Mouse (Mus musculus) ovary, postnatal 36 days (tissue): ENCODE measurements around the gene Lrp8.

Source experiments
- DNase-seq: peaks from one replicate; pipeline ENCODE4 v3.0.0; 2022; ENCODE audit warnings: low spot score, mixed read lengths

Lrp8 gene

DNA sequence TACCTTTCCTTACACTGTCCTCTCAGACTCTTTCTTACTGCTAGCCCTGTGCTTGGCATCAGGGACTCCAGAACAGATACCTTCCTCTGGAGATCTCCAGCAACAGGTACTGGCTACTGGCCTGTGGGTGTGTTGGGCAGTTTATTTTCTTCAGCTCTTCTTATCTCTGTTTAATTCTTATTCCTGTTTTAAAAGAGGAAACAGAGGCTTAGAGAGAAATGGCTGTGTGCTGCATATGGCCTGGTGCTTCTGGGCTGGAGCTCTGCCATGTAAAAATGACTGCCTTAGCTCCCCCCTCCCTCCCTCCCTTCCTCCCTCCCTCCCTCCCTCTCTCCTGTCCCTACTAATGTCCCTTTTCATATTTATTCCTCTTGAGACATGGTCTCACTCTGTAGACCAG lies 6.6 kb downstream of the Lrp8 start:
- no peak for DNase-seq

DNA sequence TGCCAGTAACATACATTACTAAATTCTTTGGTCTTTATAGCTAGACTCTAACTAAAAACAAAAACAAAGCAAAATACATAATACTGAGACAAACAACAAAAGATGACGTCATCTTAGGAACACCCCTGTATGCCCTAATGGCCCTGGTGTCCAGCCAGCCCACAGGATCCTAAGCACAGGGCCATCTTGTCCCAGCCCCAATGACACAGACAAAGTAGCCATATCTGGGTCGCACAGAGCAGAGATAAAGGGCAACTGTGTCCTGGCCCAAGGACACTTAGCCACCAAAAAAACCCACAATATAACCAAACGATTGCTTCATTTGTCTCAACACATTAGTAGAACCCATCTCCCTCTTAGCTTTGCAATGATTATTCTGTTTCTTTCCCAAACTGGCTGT lies 8.9 kb downstream of the Lrp8 start:
- no peak for DNase-seq

DNA sequence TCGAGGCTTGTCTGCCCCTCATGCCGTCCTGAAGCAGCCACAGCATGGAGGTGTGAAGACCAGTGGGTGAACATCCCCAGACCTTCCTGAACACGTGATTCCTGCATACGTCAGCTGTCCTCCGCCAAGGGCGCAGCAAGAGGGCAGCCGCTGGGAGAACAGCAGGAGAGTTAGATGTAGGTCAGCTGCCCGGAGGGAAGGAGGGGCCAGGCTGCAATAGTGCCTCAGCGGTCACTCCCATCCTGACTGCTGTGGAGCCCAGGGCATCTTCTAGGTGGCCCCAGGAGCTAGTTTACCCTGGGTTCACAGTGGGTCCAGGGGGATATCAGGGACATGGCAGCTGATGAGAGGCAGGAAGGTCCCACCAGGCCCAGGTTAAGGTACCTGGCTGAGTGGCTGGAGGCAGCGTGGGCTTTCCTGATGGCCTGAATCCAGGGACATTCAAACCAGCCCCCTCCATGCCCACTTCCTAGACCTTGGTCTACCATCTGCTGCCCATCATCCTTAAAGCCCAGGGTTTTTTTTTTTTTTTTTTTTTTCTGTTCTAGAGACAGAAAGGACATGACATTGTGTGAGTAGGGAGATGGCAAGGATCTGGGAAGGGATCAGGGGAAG lies 9.8 kb downstream of the Lrp8 start:
- no peak for DNase-seq

DNA sequence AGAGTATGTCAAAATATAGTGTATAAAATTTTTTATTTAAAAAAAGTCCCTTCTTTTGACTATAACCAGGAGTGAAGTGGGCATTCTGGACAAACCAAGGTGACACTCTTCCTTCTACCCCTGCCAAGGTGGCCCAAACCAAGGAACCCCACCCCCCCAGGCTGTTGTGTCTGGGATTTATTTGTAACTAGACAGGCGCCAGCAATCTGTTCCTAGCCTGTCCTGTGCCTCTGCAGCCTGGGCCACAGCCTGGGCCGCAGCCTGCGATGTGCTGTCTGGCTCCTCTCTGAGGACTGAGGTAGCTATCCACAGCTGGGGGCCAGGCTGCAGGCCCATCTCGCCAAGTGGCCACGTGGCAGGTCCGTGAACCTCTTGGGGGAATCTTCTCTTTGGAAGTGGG lies 10.3 kb downstream of the Lrp8 start:
- no peak for DNase-seq

DNA sequence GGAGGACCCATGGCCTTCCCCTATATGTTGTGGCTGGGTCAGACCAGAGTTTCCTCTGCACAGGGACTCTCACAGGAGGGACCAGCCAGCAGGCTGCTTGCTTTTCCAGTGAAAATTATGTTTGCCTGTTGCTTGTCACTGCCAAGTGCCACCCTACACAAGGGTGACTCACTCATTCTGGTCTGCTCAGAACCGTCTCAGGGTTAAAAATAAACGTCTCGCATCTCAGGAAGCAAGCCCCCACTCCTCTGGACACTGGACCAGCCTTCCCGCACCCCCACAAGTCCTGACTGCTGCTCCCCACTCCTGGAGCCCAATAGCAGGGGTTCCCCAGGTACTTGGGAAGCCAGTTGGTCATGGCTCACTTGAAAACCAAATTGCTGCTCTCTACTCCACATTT lies 14.4 kb downstream of the Lrp8 start:
- DNase-seq = no peak

DNA sequence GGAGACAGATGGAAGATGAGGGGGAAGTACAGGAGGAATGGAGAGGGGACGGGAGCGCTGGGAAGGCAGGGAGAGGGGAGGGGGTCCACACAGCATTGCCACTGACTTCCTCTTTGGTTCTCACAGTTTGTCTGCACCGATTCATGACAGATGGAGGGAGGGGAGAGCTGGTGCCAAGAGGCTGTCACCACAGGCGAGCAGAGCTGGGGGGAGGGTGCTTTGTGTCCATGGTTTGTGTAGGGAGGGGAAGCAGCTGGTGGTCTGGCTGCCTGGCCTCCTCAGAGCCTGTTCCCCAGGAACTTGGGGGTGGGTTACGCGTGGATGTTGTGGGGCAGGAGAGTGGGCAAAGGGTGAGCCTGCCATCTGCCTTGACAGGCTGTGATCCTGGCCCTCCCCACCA lies 15.4 kb downstream of the Lrp8 start:
- DNase-seq = no peak

DNA sequence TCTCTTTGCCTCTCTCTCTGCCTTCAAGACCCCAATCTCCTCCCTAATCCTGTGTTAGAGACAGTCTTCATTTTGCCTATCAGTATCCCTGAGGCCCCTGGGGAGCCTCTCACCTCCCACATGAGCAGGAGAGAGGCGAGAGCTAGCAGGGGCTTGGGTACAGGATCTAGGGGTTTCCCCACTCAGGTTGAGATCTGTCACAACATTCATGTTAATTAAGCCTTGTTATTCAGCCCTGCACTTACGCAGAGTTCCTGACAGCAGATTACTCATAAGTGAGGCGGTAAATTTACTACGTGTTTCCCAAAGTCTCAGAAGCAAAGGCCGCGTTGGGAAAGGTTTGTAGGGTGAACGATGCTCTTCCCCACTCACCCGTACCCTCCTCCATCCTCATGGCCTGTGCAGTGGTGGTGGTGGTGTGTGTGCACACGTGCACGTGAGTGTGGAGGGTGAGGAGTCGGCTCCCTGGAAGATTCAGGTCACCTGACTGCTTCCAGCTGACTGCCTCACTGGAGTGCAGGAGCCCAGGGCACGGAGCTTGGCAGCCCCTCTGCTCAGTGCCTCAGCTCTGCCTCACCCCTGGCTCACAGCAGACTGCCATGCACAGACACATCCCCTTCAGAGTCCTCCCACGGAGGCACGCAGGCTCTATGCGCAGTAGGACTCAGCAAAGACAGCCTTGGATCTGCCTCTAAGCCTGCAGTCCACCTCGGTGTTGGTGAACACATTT lies 18.1 kb downstream of the Lrp8 start:
- DNase-seq = no peak

DNA sequence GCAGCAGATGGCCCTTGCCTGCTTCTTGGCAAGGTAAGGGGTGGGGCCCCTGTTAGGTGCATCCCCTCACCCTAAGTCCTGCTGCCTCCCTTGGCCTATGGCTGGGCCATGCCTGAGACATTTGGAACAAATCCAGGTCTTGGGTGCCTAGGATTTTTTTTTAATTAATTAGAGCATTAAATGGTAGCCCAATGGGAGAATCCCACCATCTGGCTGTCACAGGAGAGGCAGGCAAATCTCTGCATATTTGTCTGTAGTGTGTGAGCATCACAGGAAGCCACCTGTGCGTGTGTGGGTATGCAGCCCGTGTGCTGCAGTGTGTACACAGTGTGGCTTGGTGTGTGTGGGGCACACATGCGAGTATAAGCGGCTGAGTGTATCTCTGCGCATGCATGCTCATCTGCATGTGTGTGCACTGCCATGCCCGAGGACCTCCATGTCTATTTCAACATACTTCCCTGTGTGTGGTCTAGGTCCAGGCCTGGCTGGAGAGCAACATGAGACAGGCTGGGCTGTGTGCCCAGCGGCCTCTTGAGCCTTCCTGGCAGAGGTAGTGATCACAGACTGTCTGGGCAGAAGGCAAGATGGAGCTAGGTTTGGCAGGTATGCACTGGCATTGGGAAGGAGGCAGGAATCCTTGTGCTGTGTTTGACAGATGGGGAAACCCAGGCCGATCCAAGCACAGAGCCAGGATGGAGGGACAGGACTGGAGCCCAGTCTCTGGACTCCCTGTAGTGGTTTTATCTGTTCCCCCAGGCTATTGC lies 19.0 kb downstream of the Lrp8 start:
- no peak for DNase-seq

DNA sequence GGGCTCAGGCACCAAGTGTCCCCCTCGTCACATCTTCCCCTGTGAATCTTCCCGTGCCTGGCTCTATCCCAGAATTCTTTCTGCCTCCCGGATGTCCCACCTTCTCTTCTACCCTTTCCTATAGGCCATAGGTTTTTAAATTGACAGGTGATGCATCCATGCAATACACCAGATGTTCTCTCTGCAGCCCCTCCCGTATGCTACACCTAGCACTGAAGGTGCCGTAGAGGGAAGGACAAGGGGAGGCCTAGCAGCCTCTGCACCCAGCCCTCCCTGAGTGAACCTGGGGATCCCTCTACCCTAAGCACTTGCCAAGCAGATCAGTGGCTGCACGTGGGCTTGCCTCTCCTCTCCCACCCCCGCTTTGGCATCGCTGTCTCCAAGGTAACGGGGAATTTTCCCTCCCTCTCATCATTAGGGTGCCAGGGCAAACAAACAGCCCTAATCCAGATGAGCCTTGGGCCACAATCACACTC lies 20.9 kb downstream of the Lrp8 start:
- DNase-seq = no peak

DNA sequence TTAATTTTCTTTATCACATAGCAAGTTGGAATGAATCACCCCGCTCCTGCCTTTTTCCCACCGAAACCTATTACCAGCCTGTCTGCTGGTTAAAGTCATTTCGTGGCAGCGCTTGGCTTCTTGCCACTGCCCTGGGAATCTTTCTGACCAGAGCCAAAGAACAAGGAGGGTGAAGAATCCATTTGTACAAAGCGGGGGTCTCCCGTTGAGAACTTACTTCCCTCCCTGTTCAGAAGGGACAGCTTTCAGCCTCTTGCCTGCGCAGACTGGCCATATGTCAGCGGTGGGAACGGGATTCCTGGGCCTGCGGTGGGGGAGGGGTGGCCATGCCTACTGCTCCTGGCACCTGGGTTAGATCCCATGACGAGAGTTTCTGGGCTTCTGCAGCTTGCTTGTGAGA lies 21.4 kb downstream of the Lrp8 start:
- DNase-seq = no peak

DNA sequence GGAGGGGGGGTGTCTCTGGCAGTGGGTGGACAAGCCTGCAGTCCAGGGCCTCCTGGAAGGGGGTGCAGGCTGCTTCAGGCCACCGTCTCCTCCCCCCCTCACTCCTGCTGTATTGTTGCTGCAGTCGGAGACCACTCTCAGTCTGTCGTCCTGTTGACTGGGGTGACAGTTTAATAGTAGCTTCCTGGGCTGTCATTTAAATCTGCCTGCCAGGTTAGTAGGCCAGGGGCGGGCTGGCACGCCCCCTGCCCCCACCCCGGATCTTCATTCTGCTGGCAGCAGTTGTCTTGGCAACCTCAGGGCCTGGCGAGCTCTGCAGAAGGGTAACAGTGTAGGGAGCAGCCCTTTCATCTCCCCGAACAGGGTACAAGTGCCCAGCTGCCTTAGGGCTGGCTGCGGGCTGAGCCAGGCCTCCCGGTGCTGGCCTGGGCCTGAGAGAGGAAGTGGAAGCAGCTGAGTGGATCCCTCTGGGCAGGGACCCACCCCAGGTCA lies 26.7 kb downstream of the Lrp8 start:
- no peak for DNase-seq

DNA sequence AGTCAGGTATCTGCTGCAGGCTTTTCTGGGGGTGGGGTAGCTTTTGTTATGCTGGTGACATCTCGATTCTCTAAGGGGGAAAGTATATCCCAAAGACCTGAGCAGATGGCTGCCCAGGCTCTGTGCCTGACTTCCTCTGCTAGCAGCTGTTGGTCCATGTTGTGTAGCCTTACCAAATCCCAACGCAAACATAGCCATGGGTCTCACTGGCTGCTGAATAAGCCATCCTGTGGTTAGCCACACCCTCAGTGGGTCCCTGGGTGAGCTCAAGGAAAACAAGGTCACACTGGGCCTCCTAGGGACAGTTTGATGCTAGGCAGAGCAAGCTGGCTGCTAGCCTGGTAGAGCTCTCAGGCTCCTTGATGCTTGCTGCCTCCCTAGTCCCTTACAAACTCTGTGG lies 27.6 kb downstream of the Lrp8 start:
- no peak for DNase-seq

DNA sequence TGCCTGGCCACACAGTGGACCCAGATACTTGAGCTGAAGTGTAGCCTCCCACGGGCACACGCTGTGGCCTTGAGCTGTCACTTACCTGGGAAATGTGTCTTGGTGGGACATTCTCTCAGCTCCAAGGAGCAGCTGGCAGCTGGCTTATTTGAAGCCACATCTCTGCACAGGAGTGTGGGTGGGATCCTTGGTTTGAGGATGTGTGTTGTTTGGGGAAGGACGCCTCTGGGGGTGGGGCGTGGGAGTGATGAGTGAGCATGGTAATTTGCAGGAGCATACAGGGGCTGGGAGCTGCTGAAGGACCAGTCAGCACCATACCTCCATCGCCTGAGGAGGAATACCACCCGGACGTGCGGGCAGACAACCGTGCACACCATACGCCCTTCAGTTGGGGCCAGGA lies 28.1 kb downstream of the Lrp8 start:
- no peak for DNase-seq

DNA sequence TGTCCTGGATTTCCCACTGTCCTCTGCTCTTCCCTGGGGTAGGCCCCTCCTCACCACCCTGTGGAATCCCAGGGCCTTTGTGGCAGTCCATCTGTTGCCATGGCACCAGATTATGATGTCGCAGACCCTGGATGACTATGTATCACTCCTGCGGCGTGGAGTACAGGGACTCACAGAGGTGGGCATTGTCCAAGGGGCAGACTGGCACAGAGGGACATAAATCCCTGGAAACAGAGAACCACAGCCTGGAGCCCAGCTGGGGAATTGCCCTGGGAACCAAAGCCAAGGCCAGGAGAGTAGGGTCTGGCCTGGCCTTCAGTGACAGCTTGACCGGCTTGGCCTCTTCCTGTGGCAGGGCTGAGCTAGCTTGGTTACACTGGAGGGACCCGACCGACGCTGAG lies 28.8 kb downstream of the Lrp8 start:
- no peak for DNase-seq

DNA sequence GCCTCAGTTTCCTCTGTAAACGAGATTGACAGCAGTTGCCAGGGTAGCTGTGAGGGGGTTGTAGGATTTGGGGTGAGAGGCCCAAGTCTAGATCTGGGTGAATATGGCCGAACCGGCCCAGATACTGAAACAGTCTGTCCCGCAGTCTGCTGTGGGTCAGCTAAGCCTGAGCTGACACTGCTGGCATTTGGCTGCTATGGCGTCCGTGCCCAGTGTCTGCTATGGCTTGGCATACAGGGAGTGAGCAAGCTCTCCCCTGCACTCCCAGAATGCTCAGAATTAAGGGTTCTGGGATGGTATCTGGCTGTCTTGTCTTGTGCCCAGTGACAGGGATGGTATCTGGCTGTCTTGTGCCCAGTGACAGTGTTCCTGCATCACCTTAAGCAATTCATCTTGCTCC lies 29.6 kb downstream of the Lrp8 start:
- DNase-seq = no peak

DNA sequence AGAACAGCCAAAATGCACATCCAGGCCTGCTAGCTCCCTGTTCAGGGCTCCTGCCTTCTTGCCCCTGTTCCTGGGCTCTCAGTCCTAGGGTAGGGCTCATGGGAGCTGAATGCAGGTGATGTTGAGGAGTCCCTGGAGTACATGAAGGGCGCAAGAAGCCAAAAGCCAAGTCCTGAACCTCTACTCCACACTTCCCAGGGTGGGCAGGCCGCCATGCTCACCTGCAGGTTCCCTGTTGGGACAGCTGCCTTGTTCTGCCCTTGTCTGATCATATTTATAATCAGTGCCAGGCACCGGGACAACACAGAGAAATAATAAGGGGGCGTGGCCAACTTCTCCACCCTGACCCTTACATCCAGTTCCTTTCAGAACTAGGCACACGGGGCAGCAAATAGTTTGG lies 31.5 kb downstream of the Lrp8 start:
- DNase-seq = no peak

DNA sequence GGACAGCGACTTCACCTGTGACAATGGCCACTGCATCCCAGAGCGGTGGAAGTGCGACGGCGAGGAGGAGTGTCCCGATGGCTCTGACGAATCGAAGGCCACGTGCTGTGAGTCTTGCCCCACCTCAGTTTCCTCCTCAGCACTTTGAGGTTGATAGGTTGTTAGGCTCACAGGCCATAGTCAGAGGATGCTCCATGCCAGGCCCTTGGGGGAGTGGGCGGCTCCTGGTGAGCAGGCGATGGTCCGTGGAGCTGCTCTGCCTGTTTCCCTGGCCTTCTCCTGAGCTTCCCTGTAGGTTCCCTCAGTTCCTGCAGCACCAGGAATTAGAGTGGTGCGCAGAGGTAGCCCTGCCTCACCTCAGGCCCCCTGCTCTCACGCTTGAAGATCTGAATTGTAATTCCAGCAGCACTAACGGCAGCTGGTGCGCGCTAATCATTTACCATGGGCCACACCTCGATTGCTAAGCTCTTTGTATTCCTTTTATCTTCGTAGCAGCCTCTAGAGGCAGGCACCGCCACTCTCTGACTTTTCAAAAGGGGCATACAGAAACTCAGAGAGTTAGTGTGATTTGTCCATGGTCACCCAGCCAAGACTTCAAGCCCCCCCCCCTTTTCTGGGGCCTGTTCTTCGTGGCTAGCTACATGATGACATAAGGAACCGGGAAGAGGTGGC lies 32.7 kb downstream of the Lrp8 start:
- DNase-seq = no peak

DNA sequence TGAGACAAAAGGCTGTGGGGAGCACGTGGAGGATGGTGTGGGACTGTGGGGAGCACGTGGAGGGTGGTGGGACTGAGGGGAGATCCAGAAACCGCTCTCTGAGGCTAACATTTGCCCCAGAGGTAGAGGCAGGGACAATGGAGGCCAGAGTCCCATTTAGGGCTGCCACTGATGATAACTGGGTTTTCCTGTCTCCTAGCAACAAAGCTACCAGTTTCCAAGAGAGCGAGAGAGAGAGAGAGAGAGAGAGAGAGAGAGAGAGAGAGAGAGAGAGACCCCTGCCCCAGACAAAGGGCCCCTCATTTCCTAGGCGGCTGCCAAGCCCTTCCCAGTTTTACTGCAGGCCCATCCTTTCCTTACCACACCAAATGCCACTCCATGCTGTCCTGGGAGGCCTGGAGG lies 33.4 kb downstream of the Lrp8 start:
- DNase-seq = no peak

DNA sequence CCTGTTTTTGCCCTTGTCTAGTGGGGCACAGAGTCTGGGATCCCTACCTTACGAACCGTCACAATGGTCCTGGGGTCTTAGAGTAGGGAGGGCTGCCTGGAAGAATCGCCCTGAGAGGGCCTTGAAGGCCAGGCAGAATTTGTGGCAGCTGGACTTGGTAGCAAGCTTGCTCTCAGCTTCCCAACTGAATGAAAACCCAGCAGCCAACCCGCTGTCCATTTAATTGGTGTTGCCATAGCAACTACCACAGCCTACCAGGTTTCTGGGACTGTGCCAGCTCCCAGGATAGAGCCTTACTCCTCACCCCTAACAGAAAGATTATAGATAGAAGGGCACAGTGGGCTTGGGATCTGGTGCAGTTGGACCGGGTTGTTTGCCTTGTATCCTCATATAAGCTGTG lies 34.7 kb downstream of the Lrp8 start:
- no peak for DNase-seq

DNA sequence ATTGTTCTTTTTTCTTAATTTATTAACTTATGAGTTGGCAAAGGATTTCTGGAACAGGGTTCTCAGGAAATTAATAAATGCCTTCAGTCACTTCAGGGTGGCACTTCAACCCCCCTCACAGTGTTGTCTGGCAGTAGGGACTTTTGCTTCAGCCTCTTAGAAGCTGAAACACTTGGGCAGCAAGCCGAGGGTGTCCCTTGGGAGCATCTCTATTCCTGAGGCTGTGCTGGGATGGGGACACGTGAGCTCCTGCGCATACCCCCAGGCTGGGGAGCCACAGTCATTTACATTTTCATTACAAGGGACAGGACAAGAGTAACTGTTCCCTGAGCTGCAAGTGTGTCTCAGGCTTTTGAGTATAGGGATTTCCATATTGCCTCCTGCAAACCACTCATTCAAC lies 35.8 kb downstream of the Lrp8 start:
- DNase-seq = no peak

DNA sequence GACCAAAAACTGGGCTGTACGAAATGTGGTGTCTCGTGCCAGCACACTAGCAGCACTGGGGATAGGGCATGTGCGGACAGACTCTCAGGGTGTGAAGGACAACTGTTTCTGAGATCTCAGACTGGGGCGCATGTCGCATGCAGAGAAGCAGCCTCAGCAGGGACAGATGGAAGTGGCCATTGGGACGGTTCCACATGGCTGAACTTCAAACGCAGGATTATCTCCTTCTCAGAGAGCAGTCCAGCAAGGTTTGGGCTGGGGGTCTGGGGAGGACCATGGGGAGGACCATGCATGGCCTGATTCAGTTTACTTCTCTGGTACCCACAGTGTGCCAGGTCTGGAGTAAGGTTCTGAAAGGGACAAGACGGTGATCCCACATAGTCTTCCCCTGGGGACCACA lies 41.6 kb downstream of the Lrp8 start:
- no peak for DNase-seq

DNA sequence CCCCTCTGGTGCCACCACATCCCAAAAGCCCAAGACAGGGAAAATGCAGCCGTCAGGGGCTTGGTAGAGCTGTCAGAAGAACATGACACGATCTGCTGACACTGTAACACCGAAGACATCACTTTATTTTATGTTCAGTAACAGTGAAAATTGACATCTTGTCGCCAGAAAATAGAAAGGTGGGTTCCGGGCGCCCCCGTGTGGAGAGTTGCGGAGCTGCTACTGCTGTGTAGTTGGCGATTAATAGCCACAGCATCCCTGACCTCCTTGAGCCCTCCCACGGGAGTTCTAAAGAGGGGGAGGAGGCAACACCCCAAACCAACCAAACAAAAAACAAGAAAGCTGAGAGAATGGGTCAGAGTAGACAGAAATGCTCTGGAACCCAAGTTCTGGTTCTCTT lies 42.9 kb downstream of the Lrp8 start:
- peak; percentile 70 for DNase-seq

DNA sequence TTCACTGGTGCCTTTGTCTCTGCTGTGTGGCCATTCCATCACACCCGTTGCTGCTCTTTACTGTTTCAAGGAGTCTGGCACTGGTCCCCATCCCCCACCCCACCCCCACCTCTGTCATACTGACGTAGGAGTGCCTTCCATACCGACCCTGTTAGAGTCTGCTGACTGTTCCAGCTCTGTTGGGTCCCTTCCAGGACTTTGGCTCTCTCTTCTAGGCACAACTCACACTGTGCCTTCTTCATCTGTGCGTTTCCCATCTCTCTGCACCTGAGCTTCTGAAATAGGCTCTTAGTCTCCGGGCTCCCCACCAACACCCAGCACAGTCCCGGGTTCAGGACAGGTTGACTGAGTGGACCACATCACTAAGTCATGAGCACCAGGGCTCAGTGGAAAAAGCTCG lies 44.7 kb downstream of the Lrp8 start:
- no peak for DNase-seq
